Mouse (Mus musculus) kidney, adult 8-10 months (tissue): ENCODE results near the gene Ldlrad3.

Source experiments
- DNase-seq, 2 experiments: peaks; one replicate each; pipeline ENCODE4 v3.0.0; 2022

The Ldlrad3 gene

DNA sequence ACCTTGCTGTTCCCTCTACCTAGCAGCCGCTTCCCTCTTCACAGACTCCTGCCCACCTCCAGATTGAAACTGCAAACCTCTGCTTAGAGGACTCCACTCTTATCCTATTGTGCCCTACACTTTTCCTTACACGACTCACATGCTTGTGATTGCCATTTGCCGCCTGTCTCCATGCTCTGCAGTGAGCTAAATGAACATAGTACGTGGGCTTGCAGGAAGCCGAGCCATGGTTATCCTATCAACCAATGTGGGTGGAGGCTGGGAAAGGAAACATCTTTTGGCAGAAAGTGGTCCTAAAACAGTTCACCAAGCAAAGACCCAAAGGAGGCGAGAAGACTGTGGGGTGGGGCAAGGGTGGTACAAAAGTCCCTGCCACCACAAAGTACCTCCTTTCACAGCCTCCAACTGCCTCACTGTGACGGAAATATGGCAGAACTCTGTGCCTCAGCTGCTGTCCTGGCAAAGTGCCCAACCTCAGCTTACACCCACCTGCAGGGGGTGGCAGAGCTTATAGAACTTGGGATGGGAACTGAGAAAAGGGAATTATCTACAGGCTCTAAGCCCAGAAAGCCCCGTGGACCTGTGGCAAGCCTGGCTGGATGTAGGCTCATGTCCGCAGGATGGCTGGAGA lies 153.4 kb downstream of the Ldlrad3 start:
- DNase-seq = no peak

DNA sequence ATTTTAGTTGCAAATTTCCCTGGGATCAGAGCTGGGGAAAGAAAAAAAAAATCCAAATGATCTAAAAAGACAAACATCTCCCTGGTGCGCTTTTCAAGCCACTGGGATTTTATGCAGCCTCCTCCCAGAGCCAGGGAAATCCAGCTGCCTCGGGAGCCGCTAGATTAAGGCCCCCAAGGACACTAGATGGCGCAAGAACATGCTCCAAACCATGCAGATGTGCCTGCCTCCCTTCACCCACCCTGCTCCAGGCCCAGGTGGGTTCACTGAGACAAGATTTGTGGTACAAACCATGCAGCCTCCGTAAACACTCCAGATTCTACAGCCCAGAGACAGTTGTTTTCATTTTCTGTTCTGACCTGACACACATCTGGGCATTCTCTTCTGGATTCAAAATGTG lies 155.5 kb downstream of the Ldlrad3 start:
- peak in 1 of 2 experiments; percentile 54 for DNase-seq

DNA sequence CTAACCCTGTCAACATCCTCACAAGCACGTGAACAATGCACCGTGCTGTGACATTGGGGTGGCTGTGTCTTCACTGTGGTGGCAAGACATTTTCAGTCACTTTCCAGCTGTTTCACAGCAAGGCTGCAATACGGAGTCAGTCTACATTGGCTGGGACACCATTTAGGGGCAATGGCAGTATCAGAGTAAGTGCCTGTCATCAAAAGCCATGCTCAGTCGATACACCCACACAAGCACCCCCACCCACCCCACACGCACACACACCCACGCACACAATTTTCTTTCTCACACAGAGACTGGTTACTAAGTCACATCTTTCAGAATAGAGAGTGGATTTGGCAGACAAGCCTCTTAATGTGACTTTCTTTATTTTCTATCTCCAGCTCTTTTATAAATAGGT lies 156.0 kb downstream of the Ldlrad3 start:
- no peak for DNase-seq

DNA sequence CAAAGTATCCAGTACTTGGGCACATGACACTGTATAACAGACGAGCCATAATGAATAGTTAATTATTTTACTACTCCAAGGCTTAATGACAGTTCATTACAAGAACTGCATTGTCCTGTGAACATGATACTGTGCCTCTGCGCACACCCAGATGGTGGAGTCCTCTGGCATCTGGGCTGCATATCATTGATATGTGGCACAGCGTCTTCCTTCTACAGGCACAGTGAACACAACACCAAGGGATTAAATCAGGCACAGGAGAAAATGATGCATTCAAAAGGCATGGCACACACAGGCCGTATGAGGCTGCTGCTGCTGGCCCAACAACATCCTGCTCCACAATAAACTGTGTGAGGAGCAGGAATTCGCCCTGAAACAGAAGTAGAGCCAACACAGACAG lies 156.5 kb downstream of the Ldlrad3 start:
- DNase-seq = no peak

DNA sequence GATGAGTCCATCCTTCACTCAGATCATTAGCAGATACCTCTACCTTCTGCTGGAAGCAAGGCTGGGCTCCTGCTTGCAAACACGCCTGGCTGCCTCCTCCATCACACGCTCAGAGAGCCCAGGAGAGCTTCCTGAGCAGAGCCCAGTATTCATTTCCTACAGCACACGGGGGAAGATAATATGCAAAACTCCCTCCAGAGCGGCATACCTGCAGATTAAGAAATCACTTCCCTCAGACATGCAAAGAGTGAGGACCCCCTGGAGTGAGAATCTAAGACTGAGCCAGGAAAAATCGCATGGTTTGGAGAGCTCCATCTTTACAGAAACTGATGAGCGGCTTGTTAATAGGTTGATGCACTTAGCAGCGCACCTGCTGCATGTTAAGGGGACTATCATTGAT lies 158.9 kb downstream of the Ldlrad3 start:
- DNase-seq = no peak

DNA sequence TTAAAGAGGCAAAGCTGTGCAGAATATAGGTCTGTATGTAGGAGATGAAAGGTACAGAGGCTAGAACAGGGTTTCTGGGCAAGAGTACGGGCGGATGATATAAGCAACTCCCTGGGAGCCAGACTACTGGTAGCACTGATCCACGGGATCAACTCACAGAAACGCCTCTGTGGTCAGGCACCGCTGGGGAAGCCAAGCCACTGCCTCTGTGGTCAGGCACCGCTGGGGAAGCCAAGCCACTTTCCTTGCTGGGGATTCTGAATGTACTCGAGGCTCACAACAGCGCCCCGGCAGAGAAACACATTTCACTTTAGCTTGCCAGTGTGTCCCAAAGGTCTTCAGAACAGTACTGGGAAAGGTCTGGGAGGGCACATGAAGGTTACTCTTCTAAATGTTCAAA lies 160.0 kb downstream of the Ldlrad3 start:
- DNase-seq = no peak

DNA sequence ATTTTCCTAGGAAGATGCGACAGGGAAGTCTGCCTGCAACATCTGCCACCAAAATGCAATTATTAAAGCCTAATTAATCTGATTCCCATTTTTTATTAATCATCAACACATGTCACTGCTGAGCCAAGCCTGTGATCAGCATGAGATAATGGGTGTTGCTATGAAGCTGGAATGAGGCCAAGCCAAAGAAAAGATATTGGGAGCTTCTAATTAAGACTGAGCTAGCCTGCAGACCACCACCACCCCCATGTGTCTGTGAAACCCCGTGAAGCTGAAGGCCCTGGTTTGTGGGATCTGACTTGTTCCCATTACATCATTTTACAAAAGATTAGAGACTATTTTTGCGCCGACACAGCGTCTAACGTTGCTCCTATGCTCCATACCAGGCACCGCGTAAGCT lies 161.7 kb downstream of the Ldlrad3 start:
- no peak for DNase-seq

DNA sequence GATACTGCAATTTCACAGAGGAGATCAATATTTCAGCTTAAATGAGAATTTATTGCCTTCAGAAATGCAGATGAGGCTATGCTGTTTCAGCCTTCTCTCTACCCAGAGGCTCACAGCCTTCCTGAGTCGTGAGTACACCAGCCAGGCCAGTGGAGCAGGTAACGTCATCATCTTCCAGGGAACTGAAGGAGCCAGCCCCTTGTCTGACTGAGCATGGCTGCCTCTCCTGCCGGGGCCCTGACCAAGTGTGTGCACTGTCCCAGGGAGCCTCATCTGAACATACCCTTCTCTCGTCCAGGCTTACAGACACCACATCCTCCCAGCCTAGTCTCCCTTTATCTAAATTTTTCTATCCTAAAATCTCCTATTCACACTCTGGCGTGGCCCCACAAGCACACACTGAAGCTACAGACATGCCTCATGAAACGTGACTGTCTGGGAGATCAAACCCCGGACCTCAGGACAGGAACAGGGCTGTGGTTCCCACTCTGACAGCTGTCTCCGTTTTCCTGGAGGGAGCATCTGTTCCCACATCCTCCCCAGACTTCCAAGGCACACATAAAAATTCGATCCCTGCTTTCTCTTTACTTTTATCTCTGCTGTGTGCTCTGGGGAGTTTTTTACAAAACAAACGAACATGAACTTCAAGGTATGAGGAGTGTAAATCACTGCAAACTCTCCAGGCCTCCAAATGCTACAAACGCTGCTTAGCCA lies 164.7 kb downstream of the Ldlrad3 start:
- DNase-seq = no peak

DNA sequence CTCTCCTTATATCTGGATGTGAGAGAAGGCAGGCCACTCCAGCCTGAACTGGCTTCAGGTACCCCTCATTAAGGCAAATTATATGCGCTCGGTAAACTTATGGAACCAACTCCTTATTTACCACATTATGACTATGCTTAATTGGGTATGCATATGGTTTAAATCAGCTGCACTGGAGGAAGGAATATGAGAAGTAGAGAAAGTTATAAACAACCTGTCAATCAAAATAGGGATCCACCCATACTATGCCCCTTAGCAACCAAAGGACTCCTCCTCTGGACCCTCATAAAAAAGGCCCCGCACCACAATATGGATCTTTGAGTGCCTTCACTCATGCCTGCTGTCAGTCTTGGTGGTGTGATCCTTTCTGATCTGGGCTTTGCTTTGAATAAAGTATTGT lies 165.6 kb downstream of the Ldlrad3 start:
- no peak for DNase-seq

DNA sequence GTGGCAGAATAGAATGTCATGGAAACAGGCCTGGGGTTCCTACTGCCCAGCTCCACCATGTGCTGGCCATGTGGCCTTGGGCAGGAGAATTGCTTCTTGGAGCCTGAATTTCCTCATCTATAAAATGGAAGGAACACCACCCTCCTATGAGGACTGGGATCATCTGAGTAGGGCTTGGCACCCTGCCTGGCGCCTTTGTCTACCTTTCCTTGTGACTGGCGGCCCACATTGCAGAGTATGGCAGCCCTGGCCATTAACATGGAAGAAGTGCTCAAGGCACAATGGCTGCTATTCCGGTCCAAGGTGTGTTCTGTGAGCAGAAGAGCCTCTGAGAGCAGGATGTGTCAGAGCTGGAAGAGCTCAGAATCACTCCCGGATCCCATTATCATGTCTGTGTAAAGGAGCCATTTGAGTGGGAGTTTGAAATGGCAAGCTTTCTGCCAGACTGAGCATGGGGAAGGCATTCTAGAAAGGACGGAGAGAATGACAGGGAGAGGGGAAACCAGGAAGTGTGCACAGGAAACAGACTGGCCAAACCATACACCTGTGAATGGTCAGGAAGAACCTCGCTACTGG lies 171.6 kb downstream of the Ldlrad3 start:
- peak in 1 of 2 experiments; percentile 10 for DNase-seq

DNA sequence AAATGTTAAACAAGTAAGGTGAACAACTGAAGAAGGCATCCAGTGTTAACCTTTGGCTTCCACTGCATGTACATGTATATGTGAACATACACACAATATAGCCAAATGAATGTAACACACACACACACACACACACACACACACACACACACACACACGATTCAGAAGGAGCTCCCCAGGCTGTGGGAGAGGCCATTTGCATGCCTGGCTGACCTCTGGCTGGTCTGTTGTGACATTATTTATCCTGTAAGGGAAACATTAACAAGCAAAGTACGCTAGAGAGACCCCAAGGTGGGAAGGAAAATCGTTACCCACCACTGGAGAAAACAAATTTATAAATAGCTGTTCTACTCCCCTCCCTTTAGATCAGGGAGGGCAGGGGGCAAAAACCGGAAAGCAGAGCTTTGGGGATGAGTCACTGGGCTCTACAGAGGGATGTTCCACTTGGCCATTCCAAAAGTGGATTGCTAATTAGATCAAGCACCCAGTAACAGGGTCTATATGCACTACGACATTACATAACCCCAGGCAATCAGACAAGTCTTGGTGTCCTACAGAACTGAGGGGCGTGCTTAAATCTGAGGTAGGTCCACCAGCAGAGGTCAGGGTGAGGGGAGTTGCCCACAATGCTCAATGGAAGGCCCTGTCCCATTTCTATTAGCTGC lies 174.7 kb downstream of the Ldlrad3 start:
- DNase-seq = no peak

DNA sequence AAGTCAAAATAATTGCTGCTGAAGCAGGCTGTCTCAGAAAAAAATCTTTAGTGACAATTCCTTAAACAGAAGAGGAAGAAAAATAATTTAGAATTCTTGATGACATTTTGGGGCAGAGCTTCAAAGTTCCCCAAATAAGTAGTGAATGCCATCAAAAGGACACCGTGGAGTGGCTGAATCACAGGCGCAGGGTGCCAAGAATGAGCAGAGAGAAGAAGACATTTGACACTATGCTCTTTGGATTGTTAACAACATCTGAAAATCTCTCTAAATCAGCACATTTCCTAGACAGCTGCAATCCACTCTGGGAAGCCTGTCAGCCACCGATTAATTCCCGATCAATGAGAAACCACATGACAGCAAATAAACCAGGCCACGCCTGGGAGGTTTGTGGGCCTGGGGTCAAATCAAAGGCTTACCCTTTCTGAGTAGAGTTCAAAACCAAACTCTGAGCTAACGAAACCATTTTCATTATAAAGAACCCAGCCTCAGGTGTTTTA lies 176.4 kb downstream of the Ldlrad3 start:
- no peak for DNase-seq

DNA sequence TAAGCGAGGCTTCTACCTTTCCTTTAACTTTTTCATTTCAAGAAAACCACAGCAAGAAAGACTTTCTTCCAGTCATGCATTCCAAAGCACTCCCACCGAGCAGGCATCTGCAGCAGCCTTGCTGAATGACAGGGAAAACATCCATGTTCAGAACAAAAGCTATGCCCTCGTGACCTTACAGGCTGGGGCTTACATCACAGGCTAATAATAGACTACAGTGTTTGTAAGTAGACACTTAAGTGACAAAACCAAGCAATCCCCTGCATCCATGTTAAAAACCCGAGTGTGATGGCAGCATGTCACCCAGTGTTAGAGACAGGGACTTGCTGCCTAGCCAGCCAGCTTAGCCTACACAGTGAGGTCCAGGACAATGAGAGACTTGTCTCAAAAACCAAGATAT lies 180.0 kb downstream of the Ldlrad3 start:
- peak in 1 of 2 experiments; percentile 11 for DNase-seq

DNA sequence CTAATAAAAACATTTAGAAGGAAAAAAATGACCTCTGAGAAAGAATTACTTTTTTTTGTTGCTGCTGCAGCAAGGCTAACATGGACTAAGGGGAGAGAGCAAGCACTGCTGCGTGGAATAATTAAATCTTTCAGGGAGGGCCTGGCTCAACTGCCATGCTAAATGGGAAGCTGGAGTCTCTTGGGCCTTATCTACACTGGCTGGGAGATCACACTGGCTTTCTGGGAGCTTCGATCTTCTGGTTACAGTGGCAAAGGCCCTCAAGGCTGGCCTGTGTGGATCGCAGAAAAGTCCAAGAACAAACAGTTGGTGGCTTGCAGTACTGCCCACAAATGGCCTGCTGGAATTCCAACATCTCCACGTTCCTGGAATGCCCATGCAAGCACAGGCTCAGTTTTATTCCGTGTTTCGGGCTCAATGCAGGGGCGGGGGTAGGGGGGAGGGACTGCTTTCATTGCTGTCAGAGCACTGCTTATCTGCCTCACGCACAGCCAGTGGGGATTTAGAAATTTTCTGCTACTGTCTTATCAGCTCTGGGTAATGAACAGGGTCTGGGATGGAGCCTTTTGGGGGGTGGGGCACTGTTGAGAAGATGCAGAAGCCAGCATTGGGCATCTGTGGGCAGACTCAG lies 180.7 kb downstream of the Ldlrad3 start:
- DNase-seq = no peak

DNA sequence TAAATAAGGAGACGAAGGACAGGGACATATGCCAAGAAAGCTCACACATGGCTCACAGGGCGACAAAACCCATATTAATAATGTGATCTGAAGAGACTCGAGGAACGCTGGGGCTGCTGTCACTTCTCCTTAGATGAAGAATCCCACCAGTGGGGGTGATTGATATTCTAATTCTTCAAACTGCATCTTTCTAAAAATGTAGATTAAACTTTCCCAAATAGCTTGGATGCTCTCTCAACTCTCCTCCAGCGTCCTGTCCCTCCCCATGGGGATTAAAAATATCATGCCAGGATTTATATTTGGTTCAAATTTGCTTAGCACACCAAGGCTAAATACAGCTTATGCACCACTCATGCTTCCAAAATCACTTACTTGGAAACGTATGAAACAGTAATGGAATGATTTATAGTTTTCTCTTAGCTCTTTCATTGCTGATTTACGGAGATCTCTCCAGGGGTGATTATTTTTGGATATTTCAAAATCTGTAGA lies 182.4 kb downstream of the Ldlrad3 start:
- DNase-seq = no peak

DNA sequence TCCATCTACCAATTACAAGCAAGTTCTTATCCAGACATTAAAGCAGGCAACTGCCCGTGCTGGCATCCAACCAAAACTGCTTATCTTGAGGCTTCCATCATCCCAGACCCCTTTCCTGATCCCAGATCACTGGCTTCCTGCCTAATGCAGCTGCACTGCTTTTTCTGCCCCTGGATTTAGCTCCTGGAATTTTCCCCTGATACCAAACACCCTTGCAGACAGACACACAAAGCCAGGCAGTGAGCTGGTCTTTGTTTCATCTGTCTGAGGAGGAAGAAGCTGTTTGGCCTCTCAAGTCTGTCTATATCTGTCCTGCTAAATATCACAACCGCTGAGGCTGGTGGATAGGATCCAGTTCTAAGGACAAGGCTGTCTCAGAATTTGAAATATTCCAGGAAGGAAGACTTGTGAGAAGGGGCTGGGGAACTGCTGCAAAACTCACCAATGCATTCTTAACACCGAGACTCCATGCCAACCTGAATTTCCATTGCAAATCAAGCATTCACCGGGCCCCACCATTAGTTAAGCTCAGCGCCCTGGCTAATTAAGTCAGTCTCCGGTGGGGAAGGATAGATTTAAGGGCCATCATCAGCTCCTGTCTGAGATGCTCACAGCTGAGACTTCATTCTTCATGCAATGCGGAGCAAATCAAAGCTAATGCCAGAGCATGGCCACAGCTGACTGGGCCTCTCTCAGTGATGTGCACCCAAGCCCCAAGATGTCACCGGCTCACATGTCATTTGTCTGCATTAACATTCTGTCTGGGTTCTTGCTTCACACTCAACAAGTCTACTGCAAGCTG lies 183.0 kb downstream of the Ldlrad3 start:
- peak in 1 of 2 experiments; percentile 18 for DNase-seq

DNA sequence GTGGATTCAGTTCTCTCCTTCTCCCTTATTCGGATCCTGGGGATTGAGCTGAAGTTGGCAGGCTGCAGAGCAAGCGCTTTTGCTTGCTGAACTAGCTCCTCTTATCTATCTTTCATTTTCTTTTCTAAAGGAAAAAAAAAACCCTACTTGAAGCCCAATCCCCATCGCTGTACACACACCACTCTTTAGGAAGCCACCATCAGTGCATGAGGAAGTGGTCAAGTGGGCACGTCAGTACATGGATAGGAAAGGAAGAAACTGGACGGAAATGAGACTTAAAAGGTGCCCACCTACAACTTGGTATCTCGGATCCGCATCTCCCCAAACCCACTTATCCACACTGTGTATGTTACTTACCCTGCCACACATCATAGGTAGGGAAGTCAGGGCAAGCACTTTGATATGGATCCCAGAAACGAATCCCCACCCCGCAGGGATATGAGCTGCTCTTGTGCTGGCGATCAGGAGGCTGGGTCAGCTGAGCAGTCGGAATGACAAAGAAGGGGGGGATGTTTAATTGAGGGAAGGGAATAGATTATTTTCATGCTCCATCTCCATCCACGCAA lies 183.7 kb downstream of the Ldlrad3 start:
- DNase-seq = no peak

DNA sequence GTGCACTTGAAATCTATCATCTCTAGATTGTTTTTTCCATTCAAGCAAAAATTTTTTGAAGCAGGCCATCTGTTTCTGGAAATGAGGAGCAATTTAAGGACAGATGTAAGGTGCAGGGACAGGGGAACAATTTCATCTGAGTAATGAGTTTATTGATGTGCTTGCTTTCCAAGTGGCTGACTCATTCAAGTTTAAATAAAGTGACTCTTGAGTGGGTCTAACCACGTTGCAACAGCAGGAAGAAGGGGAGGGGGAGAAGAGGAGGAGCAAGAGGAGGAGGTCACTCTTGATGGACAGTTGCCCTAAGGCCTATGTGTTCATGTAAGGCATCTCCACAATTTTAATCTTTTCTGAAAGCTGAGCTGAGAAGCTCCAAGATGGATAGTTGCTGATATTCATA lies 184.5 kb downstream of the Ldlrad3 start:
- DNase-seq = no peak

DNA sequence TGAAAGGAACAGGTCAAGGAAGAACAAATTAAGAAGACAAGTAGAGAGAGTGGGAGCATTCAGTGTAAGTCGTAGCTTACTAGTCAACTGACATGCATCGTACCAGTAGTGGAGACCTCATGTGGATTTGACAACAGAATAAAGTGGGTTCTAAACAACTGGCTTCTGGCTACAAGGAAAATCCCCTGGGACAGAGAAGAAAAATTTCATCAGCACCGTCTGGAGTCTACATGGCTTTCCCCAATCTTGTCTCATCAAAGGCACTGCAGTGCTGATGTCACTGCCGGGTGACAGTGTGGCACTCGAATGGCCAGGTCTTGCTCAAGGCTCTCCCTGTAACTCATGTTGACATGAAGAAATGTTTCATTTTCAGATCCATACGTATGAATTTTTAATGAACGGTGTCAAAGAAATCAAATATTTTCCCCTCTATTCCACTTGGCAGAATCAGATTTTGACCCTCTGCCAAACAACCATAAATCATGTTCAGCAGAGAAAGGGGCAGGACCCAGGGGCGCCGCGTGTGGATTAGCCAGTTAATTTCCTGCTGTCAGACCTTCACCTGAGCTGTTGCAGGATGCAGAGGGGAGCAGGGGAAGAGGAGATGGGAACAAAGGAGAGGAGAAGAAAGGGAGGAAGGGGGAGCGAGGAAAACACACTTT lies 187.1 kb downstream of the Ldlrad3 start:
- DNase-seq = peak in 1 of 2 experiments; percentile 9

DNA sequence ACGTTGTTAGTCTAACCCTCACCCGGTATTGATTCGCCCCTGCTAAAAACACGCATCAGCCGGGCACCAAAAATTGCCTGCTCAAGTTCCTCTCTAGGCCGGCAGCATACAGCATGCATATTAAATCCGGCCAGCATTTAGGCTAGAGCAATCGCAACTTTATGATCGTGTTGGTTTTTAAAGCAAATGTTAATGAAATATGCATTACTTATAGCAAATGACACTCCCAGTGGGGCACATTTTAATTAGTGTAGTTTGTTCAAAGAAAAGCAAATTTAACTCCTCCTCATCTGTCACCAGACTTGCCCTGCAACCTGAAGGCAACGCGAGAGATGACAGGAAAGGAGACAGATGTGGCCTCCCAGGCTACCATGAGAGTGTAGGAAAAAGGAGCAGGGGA lies 189.2 kb downstream of the Ldlrad3 start:
- DNase-seq = no peak
